Mouse (Mus musculus): ENCODE results near the gene Sox30.

Sox30 gene

DNA sequence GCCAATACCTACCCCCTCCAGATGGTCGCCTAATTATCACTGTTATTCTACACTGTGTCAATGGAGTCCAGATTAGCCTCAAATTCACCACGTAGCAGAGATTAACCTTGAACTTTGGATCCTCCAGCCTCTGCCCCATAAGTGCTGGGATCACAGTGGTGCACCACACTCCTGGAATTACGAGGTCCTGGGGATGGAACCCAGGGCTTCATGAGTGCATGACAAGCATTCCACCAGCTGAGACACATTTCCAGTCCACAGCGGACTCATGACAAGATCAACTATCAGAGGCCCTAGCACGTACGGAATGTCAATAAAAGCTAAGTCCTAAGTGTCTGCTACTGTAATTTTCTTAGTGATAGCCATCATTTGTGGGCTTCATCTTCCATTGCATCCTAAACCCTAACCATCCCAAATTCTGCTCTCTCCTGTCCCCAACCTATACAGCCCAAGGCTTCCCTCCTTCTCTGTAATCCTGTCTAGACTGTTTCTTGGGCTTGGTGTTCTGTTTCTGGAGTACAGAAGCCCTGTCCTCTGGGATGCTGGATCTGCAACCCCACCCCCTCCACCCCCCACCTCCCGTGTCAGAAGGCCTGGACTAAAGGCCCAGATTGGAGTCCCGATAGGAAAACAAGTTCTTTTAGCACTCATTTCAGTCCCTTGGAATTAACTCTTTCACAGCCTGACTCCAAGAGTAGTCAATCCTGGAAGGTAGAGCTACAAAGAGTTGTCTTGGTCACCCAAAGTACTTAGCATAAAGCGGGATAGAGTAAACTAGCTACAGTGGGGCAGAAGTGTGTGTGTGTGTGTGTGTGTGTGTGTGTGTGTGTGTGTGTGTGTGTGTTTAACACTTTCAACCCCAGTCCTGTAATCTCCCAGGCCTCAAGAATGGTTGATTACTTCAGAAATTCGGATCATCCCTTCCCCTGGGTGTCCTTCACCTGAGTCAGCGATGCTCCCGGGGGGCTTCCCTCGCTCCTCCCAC lies 75.1 kb downstream of the Sox30 start:
- DNase-seq (ENCODE audit: extremely low read depth, low read depth, low spot score) = no peak

DNA sequence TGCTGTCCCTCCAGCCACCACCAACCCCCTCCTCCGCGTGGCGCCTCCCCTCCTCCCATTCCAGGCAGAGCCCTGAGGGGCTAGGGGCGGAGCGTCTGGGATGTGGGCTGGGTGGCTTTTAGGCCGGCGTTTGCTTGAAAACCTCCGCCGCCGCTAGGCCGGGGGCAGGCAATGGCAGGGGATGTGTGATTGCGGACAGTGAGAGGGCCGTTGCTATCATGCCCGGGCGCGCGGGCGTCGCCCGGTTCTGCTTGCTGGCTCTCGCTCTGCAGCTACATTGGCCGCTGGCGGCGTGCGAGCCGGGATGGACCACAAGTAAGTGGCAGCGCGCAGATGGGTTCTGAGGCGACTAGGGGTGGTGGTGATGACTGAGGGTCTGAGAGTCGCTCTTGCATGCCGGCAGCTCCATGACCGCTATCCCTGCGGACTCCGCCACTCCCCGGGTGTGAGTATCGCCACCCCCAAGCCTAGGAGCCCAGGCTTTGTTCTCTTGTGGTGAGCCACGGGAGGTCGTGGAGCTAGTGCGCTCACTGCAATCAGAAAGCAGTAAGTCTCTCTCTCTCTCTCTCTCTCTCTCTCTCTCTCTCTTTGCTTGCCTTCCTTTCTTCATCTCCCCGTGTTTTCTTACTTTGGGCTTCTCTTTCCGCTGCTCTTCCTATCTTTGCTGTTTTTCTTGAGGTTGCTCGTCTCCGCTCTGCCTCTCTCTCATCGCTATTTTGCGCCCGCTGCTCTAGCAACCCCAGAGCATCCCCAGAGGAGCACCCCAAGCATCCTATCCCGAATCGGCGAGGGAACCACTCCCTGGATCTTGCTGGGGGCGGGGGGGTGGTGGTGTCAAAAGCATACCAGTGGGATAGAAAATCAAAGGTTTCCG lies 76.0 kb downstream of the Sox30 start, which contains the start of gene Adam19:
Gene Adam19, plus strand, starts transcription at position 97 of the 874 bp plus-strand sequence.
- DNase-seq (ENCODE audit: extremely low read depth, low read depth, low spot score) = no peak

DNA sequence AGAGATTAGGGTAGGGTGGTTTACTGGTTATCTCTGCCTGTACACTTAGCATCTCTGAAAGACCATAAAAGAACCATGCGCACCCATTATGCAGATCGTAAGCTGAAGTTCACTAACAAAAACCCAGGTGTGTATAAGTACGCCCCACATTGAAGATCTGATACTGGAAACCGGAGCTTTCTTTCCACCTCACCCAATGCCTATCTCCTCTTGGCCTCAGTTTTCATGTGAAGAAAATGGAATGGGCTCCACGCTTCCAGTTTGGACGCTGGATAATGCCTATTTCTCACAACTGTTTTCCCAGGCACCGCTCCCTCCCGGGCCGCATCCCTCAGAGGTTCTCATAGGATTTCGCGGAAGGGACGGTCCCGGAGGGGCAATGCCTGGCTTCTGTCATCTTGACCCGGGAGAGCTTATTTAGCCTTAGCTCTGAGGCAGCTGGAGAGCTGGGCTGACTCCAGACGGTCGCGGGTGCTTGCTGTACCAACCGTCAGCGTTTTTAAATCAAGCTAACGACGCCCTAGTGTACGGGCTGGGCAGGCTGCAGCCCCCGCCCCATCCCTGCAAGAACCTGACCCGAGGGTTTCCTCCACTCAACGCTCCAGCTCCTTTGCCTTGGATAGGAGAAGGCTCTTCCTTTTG lies 76.8 kb downstream of the Sox30 start:
- DNase-seq (ENCODE audit: extremely low read depth, low read depth, low spot score) = no peak

DNA sequence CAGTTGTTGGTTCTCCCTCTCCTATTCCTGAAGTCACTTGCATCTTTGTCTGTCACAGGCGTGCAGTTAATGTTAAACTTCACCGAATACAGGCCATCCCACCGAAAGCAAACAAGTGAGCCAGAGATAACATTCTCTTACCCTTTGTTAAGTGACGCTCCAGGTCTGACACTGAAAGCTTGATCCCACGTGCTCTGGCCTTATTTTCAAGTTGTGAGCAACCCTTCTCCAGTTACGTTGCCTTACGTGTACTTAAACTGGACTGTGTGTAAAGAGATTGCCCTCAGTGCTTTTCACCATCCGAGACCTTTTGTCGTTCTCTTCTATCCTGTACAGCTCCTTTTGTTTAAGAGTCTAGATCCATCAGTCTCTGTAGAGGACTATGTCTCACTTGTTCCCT lies 77.9 kb downstream of the Sox30 start:
- no peak for DNase-seq (ENCODE audit: extremely low read depth, low read depth, low spot score)

DNA sequence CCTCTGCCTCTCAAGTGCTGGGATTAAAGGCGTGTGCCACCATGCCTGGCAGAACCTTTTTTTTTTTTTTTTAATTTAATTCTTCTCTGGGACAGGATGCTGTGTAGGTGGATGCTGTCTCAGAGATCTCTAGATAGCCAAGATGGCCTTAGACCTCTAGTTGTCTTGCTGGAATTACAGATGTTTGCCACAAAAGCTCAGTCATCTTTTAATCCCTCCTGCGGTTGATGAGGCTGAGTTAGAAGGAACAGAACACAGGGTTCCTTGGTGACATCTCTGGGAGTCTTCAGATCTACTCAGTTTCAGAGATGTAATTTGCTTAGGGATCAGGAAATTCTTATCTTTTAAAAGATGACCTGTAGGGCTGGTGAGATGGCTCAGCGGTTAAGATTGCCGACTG lies 78.8 kb downstream of the Sox30 start:
- no peak for DNase-seq (ENCODE audit: extremely low read depth, low read depth, low spot score)

DNA sequence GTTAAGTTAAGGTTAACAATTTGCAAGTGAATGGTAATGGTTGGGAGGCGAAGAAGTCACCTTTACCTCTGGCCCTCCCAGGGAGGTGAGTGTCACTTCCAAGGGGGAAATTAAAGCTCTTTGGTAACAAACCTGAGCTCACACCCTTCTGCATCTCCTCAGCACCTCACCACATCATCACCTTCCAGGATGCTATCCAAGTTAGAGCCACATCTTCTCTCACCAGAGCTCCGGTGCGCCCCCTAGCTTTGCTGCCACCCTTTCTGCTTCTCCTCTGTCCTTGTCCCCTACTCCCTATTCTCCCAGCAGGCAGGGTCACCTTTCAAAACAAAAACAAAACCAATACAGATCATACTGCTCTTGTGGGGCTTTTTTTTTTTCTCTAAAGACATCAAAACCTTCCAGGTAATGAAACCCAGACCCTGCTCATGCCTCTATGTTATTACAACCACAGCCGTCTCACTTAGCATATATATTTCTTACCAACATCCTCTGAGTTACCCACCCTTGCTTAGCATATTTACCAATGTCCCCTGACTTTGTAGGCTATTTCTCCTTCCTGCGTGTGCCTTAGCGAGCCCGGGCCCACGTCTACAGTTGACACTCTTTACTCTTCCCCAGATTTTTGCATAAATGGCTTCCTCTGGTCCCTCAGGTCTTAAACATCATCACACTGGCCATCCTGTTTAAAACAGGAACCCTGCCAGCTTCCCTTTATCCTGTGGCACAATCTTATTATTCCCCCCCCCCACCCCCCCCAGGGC lies 80.0 kb downstream of the Sox30 start:
- DNase-seq (ENCODE audit: extremely low read depth, low read depth, low spot score) = no peak

DNA sequence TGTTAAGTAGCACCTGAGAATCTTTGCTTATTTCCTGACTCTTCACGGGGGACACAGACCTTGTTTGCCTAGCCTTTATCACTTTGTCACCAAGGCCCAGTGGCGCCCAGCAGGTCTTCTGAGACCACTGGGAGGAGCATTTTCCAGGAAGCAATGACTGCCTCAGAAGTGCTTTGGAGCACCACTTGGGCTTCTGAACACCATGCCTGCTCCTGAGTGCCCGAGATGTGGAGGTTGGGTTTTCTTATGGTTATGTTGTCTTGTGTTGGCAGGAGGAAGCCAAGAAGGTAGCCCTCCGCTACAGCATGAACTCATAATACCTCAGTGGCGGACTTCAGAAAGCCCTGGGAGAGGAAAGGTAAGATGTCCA lies 80.5 kb downstream of the Sox30 start:
- DNase-seq (ENCODE audit: extremely low read depth, low read depth, low spot score) = no peak

DNA sequence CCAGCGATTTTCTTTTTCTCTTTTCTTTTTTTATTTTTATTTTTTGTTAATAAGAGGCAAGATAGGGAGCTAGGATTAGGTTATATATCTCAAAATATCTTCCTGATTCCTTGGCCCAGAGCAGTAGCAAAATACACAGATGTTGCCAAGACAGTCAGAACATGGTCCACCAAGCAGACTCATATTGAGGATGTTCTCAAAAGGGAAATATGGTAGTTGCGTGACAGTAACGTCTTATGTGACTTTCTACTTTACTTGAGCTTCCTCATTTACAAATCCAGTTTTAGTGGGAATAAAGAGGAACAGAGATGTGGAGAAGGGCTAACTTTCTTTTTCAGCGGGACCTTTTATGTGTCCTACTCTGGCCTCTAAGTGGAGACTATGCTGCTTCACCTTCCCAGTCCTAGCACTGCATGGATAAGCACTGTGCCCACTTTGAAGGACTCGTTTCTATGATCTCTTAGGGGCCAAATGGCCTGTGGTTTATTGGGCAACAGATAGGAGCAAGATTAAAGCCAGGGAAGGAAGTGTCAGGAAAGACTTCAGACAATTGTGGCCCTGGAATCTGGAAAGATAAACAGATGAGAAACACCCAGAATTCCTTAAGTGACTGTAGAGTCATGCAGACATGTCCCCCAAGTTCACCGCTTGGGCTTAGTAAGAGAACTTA lies 81.8 kb downstream of the Sox30 start:
- DNase-seq (ENCODE audit: extremely low read depth, low read depth, low spot score) = no peak

DNA sequence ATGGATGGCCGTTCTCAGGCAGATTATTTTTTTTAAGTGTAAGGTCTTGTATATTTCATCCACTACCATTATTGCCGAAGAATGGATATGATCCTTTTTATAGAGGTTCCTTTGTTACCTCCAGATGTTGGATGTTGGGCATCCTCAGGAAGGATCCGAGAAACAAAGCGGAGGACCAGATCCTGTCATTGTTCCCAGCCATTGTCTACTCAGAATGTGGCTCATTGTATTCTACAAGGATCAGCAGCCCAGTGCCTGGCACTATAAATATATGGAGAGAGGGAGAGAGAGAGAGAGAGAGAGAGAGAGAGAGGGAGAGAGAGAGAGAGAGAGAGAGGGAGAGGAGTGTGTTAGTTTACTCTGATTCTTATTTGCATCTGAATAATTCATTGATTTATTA lies 82.5 kb downstream of the Sox30 start:
- DNase-seq (ENCODE audit: extremely low read depth, low read depth, low spot score) = no peak

DNA sequence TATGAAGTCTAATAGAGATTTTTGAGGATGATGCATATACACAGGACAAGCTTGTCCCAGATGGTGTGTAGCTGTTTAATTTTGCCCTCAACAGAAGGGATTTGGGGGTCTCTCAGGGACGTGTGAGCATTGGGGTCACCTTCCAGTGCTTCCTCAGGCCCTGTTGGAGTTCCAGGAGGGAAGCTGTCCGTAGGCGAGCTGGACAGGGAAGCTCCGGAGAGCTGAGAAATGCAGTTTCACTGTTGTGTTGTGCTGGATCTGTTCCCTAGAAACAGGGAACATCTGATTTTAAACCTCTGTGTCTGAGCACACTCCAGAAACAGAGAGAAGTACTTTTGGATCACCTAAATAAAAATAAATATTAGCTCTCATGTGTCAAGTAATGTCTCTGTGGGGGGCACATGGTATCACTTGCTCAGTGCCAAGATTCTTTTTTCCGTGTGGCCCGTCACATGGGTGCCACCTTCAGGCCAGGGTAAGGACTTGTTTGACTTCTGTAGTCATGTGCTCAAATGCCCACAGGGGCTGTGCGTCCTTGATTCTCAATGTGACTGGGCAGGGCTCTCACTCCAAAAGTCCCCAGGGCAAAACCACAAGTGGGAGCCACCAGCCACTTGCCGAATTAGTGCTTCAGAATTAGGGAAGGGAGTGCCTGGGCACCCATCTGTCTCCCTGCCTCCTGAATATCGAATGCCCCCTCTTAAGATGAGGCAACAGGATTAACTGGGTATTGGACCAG lies 83.1 kb downstream of the Sox30 start:
- no peak for DNase-seq (ENCODE audit: extremely low read depth, low read depth, low spot score)

DNA sequence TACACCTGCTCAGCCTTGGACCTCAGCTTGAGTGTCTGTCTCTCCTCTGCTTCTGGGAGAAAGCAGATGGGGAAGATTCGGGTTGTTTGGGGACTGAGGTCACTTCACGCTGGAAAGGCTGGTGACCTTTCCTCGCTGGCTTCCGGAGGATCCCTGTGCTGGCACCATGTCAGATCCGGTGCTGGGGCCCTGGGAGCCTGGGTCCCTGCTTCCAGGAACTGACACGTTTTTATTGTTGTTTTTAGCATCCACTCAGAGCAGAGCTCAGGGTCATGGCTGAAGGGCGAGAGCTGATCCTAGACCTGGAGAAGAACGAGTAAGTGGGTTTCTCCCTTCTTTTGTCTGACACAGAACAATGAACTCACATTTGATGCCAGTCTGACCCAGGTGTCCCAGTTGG lies 84.7 kb downstream of the Sox30 start:
- DNase-seq (ENCODE audit: extremely low read depth, low read depth, low spot score) = no peak

DNA sequence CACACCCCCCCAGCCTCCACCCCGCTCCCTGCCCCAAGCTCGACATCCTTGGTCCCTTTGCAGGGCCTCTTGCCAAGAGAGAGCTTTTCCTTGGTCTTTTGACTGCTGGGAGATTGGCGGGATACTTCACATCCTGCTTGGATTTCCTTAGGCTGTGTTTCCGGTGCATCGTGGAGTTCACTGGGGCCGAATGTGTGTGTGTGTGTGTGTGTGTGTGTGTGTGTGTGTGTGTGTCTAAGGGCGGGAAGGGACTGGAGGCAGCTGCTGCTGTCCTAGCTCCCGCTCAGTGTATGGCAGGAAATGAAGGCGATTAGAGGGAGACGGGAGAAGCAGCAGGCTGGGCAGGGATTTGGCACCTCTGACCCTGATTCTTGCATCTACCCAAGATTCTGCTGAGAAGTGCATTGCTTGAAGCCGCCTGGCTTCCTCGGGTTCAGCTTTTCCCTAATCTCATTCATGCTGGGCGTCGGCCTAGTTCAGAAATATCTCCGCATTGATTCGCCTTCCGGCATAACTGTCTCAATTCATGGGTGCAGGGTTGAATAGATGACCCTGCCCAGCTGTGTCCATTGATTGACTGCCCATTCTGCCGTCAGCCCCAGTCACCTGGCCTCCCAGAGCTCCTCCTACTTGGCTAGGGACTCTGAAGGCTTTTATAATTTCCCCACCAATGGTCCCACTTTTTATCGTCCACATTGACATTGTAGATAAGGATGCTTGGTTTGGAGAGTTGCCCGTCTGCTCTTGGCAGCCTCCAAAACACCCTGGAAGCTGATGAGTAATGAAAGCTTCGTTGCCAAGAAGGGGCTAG lies 85.3 kb downstream of the Sox30 start:
- no peak for DNase-seq (ENCODE audit: extremely low read depth, low read depth, low spot score)
